Mouse (Mus musculus): ENCODE measurements around the gene Cnrip1.

- TF ChIP-seq CTCF (conservative IDR thresholded peaks at IDR 0.05; ENCODE audit: insufficient read depth, insufficient read length, low read depth, low read length) = no peak
- TF ChIP-seq POLR2A (IDR thresholded peaks at IDR 0.05; ENCODE audit: low read depth, low read length) = no peak
Measured at GRCm38 (mm10) chr11:17083866-17084265, 32.5 kb downstream of the Cnrip1 start.

All from kidney, adult 2 months (tissue).